Mouse (Mus musculus) frontal cortex, adult 2 months (tissue): ENCODE data around the gene 3110040N11Rik. TPM values are rescaled to one million over a fixed set of nuclear protein-coding genes. Genes with fewer than 3 reads are reported as not detected.

Experiments used
- DNase-seq, 2 experiments: peaks; one replicate each; pipeline ENCODE4 v3.0.0; 2022; ENCODE audit warnings: low spot score in 1 of 2; ENCODE audit errors: extremely low spot score in 1 of 2
- polyA plus RNA-seq: library from polyadenylated mRNA; depleted of rRNA; stranded (reverse); fragments of >200 nt; gene quantifications from 2 replicates; pipeline ENCODE4 v1.2.3, GENCODE M21; 2012; rRNA removed

3110040N11Rik gene
- polyA plus RNA-seq, 1 experiment, result 34.2 TPM

DNA sequence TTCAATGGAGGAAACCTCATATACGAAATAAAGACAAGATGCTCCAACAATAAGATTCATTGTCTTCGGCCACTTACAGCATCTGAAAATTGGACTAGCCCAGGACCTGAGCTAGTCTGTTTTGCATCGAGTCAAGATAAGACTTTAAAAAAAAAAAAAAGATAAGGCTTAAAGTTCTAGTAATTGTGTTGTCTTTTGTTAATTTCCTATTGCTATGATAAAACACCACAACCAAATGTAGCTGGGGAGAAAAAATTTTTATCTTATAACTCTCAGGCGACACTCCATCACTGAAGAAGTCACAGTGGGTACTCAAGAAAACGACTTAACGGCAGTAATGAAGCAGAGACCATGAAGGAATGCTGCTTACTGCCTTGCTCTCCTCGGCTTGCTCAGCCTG, 49.3 kb downstream of the 3110040N11Rik start:
- DNase-seq, result no peak

DNA sequence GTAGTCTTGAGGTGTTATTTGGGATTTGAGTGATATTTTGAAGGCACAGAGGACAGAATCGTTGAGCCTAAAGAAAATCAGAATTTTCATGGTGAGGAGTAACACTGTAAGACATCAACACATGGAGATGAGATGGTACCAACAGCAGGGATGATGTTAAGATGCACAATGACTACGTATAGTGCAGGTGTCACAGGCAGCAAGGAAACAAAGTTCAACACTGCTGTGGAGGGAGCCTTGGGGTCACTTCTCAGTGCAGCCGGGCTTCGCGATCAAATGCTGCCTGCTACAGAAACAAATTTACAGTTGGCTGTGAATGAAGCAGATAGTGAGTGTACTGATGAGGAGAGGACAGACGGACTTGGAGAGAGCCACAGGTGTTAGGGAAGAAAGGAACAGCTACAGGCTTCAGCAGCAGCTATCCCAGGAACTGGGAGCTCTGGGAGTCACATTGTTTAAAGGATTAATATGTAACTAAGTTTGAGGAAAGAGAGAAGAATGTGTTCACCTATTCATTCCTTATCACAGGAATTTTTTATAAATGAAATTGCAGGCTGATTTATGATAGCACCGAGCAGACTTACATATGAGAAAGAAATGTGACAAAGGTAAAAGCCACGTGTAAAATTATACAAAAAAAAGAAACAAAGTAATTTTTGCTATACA, 50.4 kb downstream of the 3110040N11Rik start:
- no peak for DNase-seq

DNA sequence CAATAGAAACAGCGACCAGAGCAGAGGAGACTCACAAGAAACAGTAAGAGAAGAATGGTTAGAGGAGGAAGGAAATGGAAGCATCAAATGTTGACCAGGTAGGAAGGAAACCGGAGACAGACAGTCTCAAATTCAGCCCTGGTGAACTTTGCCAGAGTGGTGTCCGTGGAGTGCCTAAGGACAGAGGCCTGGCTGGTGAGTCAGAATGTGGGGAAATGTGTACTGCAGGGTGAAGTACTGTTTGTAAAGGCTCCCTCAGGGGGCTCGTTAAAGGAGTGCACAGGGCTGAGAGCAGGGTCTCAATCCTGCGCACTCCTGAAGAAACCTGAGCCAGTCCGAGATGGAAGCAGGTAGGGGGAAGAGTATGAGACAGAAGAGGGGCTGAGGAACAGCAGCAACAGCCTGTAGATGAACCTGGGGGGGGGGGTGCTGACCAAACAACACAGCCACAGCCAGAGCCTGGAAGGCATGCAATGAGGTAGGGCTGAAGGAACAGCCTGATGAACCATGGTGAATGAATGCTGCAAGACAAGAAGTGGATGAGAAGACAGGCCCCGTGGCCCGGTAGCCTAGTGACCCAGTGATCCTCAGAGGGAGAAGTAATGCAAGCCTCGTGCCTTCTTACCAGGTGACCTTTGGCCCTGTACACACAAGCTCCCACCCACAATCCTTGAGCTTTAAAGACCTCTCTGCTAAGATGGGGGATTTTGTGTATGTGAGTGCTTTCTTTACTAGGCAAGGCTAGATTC, 53.8 kb downstream of the 3110040N11Rik start:
- no peak for DNase-seq

DNA sequence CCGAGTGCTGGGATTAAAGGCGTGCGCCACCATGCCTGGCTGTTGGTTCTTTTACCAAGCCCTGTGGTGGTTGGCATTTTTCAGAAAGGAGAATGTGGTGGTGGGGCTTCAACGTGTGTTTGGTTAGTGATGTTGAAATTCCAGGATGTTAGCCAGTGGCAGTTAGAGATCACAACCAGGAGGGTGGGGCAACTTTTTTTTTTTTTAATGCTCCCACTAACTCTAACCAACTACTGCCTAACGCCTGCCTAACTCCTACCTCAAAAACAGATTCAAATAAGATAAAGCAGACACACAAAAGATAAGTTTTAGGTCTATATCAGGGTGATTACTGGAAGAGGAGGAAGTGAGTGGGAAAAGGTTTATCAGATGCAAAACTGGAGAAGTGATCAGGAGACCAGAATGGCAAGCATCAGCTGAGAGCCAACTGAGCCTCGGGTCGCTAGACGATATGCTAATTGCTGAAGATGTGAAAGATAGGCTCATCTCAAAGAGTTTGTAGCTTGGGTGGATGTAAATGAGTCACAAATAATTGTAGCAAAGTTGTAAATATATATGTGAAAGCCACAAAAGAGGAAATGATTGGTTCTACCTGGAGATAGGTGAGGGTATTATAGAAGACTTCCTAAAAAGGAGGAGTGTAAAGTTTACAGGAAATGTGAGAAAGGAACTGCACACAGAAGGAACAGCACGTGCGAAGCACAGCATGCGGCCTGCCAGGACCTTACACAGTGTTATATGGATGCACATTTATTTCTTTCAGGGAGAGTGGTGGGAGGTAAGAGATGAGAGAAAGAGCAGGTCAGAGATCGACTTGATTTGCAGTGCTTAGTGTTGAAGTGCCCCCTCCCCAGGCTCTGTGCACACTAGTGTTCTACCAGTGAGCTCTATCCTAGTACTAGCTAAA, 56.8 kb downstream of the 3110040N11Rik start:
- no peak for DNase-seq

Other genes with a start within 250 kb of the 3110040N11Rik start
- gene Fsd2, start 222.5 kb downstream of the 3110040N11Rik start, polyA plus RNA-seq, result 0.22 and 0.25 TPM in 2 replicates
- gene Whamm, start 218.2 kb downstream of the 3110040N11Rik start, polyA plus RNA-seq, result 21.4 and 24.2 TPM in 2 replicates
- 48.1 and 53.0 TPM in 2 replicates for gene Homer2, start 82.0 kb downstream of the 3110040N11Rik start, polyA plus RNA-seq
- gene Ramac, start 26.6 kb downstream of the 3110040N11Rik start, polyA plus RNA-seq, result 72.0 and 83.5 TPM in 2 replicates
- 148 and 162 TPM in 2 replicates for gene Btbd1, start 40.0 kb upstream of the 3110040N11Rik start, polyA plus RNA-seq
- gene Gm10160, start 66.3 kb upstream of the 3110040N11Rik start, polyA plus RNA-seq, result not detected in 2 replicates
- 76.4 and 79.7 TPM in 2 replicates for gene Tm6sf1, start 69.5 kb upstream of the 3110040N11Rik start, polyA plus RNA-seq
- gene Hdgfl3, start 145.0 kb upstream of the 3110040N11Rik start, polyA plus RNA-seq, result 45.8 and 48.8 TPM in 2 replicates
- gene Bnc1, start 202.8 kb upstream of the 3110040N11Rik start, polyA plus RNA-seq, result 0.02 TPM in 1 of 2 replicates, not detected in the other